ENCODE assay signal across 11 mouse cellular contexts in the genomic region with DNA sequence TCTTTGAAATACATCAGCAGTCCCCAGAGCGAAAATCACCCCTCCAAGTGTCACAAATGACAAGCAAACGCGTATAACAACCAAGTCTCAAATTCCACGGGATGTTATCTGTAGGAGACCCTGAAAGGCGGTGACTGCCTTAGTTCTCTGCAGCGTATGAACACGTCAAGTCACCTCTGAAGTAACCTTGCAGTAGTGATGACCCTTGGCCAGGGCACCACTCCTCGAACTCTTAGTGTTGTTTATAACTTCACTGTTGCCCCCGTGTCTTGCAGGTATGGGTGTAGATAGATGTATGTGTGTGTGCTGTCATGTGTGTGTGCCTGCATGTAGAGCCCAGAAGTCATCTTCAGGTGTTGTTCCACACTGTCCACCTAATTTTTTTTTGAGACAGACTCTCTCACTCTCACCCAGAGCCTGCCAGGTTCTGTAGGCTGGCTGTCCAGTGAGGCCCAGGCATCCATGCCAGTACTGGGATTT. TPM values are rescaled to one million over a fixed set of nuclear protein-coding genes. Genes with fewer than 3 reads are reported as not detected.
DNase-seq lines count a peak whose midpoint lies in the region; ATAC-seq and TF ChIP-seq lines count a peak whose summit lies in the region.
"Had no signal": no experiment of that assay in that cellular context is flagged by ENCODE, and none has a peak within 500 bp of the region (broad histone marks: within the 10 kb centered on the region; RNA-seq: fewer than 3 reads in every experiment).

No protein-coding gene starts in this region.

- ATAC-seq in cerebellum, adult (ENCODE audit: insufficient number of reproducible peaks, low FRiP score, low TSS enrichment): 0 out of 2 replicates have a peak, but pooled peaks have one; percentile 37
- 0 out of 2 replicates have a peak, but pooled peaks have one; percentile 9 for ATAC-seq in lung, embryonic 16.5 days (ENCODE audit: low read depth)
- 0 out of 2 replicates have a peak, but pooled peaks have one; percentile 14 for ATAC-seq in hindbrain, embryonic 14.5 days (ENCODE audit: low FRiP score)
- peak; percentile 63; the same call in 1 of the 2 replicates for ATAC-seq in midbrain, postnatal 0 days (ENCODE audit: low FRiP score)
- ATAC-seq in intestine, embryonic 16.5 days: no peak

- WGBS in lung, embryonic 16.5 days: 37% methylated on average over 9 of the region's 9 CpGs
- WGBS in hindbrain, embryonic 14.5 days: 52% methylated on average over 9 of the region's 9 CpGs
- WGBS in midbrain, postnatal 0 days: 41% methylated on average over 9 of the region's 9 CpGs
- 51% methylated on average over 9 of the region's 9 CpGs for WGBS in intestine, embryonic 16.5 days

- DNase-seq in cerebellum, postnatal 14 days: no peak
- DNase-seq in lung, postnatal 14 days: no peak
- no peak for DNase-seq in hindbrain, embryonic 14.5 days (ENCODE audit: low spot score)
- DNase-seq in midbrain, postnatal 0 days (ENCODE audit: low spot score): no peak
- no peak for DNase-seq in ovary, postnatal 14 days (ENCODE audit: low spot score)
- DNase-seq: cerebellum, adult 11-12 months had no signal

- H3K4me2 ChIP-seq in lung, embryonic 16.5 days (ENCODE audit: low read depth, low read length): no peak overlapping the region
- H3K4me2 ChIP-seq in hindbrain, embryonic 14.5 days (replicated peaks): no peak overlapping the region
- H3K4me2 ChIP-seq in midbrain, postnatal 0 days (ENCODE audit: low read depth, low read length, poor library complexity, severe bottlenecking): no peak overlapping the region
- H3K4me2 ChIP-seq in intestine, embryonic 16.5 days (ENCODE audit: low read depth, low read length): no peak overlapping the region
- H3K4me2 ChIP-seq: limb, embryonic 15.5 days; lung, embryonic 15.5 days had no signal

- TF ChIP-seq CTCF in midbrain, postnatal 0 days (IDR thresholded peaks at IDR 0.05): no peak

- 0 out of 2 replicates have a peak, but pooled peaks cover 3% of the 10 kb centered on the region for H3K4me1 ChIP-seq in lung, embryonic 16.5 days (replicated peaks; ENCODE audit: control insufficient read depth, insufficient read depth, low read length)
- H3K4me1 ChIP-seq in hindbrain, embryonic 14.5 days (replicated peaks; ENCODE audit: control insufficient read depth, insufficient read depth, low read length): no peaks in the 10 kb centered on the region
- H3K4me1 ChIP-seq in midbrain, postnatal 0 days (ENCODE audit: insufficient read depth, low read length): no peaks in the 10 kb centered on the region
- H3K4me1 ChIP-seq in intestine, embryonic 16.5 days (ENCODE audit: control insufficient read depth, insufficient read depth, low read length): no peaks in the 10 kb centered on the region
- H3K4me1 ChIP-seq: limb, embryonic 15.5 days; lung, embryonic 15.5 days had no signal

- H3K27ac ChIP-seq in lung, embryonic 16.5 days (ENCODE audit: low read length): no peak overlapping the region
- H3K27ac ChIP-seq in hindbrain, embryonic 14.5 days: no peak overlapping the region
- H3K27ac ChIP-seq in midbrain, postnatal 0 days (ENCODE audit: low read depth, low read length): no peak overlapping the region
- H3K27ac ChIP-seq in intestine, embryonic 16.5 days (ENCODE audit: low read length): no peak overlapping the region
- H3K27ac ChIP-seq: limb, embryonic 15.5 days; lung, embryonic 15.5 days had no signal

- no peak overlapping the region for H3K9ac ChIP-seq in lung, embryonic 16.5 days (ENCODE audit: low read length)
- peak overlapping the region; percentile 21; the same call in 1 of the 2 replicates for H3K9ac ChIP-seq in hindbrain, embryonic 14.5 days
- no peak overlapping the region for H3K9ac ChIP-seq in midbrain, postnatal 0 days (replicated peaks; ENCODE audit: low read length, poor library complexity, severe bottlenecking)
- no peak overlapping the region for H3K9ac ChIP-seq in intestine, embryonic 16.5 days (ENCODE audit: low read depth, low read length)
- H3K9ac ChIP-seq: limb, embryonic 15.5 days; lung, embryonic 15.5 days had no signal

- H3K4me3 ChIP-seq in lung, embryonic 16.5 days (ENCODE audit: low read length): no peak overlapping the region
- no peak overlapping the region for H3K4me3 ChIP-seq in hindbrain, embryonic 14.5 days (replicated peaks; ENCODE audit: low read length)
- H3K4me3 ChIP-seq in midbrain, postnatal 0 days (ENCODE audit: low read depth, low read length): no peak overlapping the region
- H3K4me3 ChIP-seq in intestine, embryonic 16.5 days (ENCODE audit: low read length): no peak overlapping the region
- H3K4me3 ChIP-seq: limb, embryonic 15.5 days; lung, embryonic 15.5 days had no signal

- H3K36me3 ChIP-seq in lung, embryonic 16.5 days (ENCODE audit: control insufficient read depth, insufficient read depth, low read length): no peaks in the 10 kb centered on the region
- H3K36me3 ChIP-seq in hindbrain, embryonic 14.5 days (replicated peaks; ENCODE audit: control insufficient read depth, insufficient read depth): no peaks in the 10 kb centered on the region
- no peaks in the 10 kb centered on the region for H3K36me3 ChIP-seq in midbrain, postnatal 0 days (ENCODE audit: insufficient read depth, low read length)
- H3K36me3 ChIP-seq in intestine, embryonic 16.5 days (ENCODE audit: control insufficient read depth, insufficient read depth, low read length): no peaks in the 10 kb centered on the region
- H3K36me3 ChIP-seq: limb, embryonic 15.5 days; lung, embryonic 15.5 days had no signal

- H3K9me3 ChIP-seq in lung, embryonic 16.5 days (ENCODE audit: control insufficient read depth, low read length): no peaks in the 10 kb centered on the region
- H3K9me3 ChIP-seq in hindbrain, embryonic 14.5 days (ENCODE audit: control insufficient read depth, low read length): no peaks in the 10 kb centered on the region
- no peaks in the 10 kb centered on the region for H3K9me3 ChIP-seq in midbrain, postnatal 0 days (ENCODE audit: low read length)
- H3K9me3 ChIP-seq in intestine, embryonic 16.5 days (ENCODE audit: control insufficient read depth, low read length): no peaks in the 10 kb centered on the region
- H3K9me3 ChIP-seq: limb, embryonic 15.5 days; lung, embryonic 15.5 days had no signal

- no peaks in the 10 kb centered on the region for H3K27me3 ChIP-seq in lung, embryonic 16.5 days (ENCODE audit: control insufficient read depth, insufficient read depth, low read depth, low read length)
- no peaks in the 10 kb centered on the region for H3K27me3 ChIP-seq in hindbrain, embryonic 14.5 days (ENCODE audit: control insufficient read depth, insufficient read depth, low read length)
- H3K27me3 ChIP-seq in midbrain, postnatal 0 days (ENCODE audit: insufficient read depth, low read length): no peaks in the 10 kb centered on the region
- no peaks in the 10 kb centered on the region for H3K27me3 ChIP-seq in intestine, embryonic 16.5 days (replicated peaks; ENCODE audit: control insufficient read depth, insufficient read depth, low read length)
- H3K27me3 ChIP-seq: lung, embryonic 15.5 days had no signal

RNA-seq across cellular contexts. Expression of a gene that starts 16.5 kb away (rescaled TPM):
- 85.6 and 89.5 TPM in 2 replicates for polyA plus RNA-seq in lung, embryonic 16.5 days (2015; fragmentation: Nextera tagmentation; extraction: Ambion mirVana)
- polyA plus RNA-seq in hindbrain, embryonic 14.5 days (2014; fragmentation: Nextera tagmentation; extraction: Ambion mirVana): 63.2 and 75.5 TPM in 2 replicates
- 69.7 and 76.9 TPM in 2 replicates for total RNA-seq in midbrain, postnatal 0 days (2014; rRNA removed)
- 37.0 and 37.3 TPM in 2 replicates for polyA plus RNA-seq in midbrain, postnatal 0 days (2015; fragmentation: Nextera tagmentation; extraction: Ambion mirVana)
- 48.7 and 51.5 TPM in 2 replicates for polyA plus RNA-seq in intestine, embryonic 16.5 days (2015; fragmentation: Nextera tagmentation; extraction: Ambion mirVana)

RNA-seq across cellular contexts. Expression of a gene that starts 54.0 kb away (rescaled TPM):
- polyA plus RNA-seq in lung, embryonic 16.5 days (2015; fragmentation: Nextera tagmentation; extraction: Ambion mirVana): 91.9 and 96.2 TPM in 2 replicates
- 82.4 and 91.5 TPM in 2 replicates for polyA plus RNA-seq in hindbrain, embryonic 14.5 days (2014; fragmentation: Nextera tagmentation; extraction: Ambion mirVana)
- 64.9 and 81.5 TPM in 2 replicates for total RNA-seq in midbrain, postnatal 0 days (2014; rRNA removed)
- polyA plus RNA-seq in midbrain, postnatal 0 days (2015; fragmentation: Nextera tagmentation; extraction: Ambion mirVana): 108 and 116 TPM in 2 replicates
- 102 and 112 TPM in 2 replicates for polyA plus RNA-seq in intestine, embryonic 16.5 days (2015; fragmentation: Nextera tagmentation; extraction: Ambion mirVana)
